Mouse (Mus musculus): ENCODE results near the gene Sqstm1. TPM values are rescaled to one million over a fixed set of nuclear protein-coding genes. Genes with fewer than 3 reads are reported as not detected.

The Sqstm1 gene
- polyA plus RNA-seq, 1 experiment from 2014 or later: 192 TPM

DNA sequence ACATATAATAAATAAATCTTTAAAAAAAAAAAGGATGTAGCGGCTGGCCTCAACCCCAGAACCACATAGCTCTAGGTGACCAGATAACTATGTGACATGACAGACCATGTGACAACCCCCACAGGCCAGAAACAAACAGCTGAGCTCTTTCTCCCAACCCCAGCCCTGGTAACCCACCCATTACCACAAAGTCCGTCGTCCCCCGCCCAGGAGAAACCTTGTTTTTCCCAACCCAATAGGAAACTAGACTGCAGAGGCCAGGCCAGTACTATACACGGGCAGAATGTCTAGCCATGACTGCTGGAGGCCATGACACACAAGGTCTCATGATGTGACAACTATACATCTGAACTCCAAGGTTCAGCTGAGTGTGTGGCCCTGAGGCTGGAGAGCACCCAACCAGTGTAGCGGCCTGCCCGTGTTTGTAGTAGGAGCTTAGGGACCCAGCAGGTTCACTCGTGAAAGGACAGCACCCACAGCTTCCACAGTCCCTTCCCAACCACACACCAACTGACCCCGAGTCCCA lies 7.3 kb downstream of the Sqstm1 start:
- H3K36me3 ChIP-seq: peaks cover 94% of the 10 kb centered on the region
- no peak for ATAC-seq (ENCODE audit: insufficient number of reproducible peaks, insufficient read depth, low FRiP score, low TSS enrichment)

GRCm38 (mm10) chr11:50201590-50201989 lies 9.0 kb downstream of the Sqstm1 start:
- Histone ChIP-seq H3K4me1 (no peaks in the 10 kb centered on the region), H3K36me3 (peaks cover 90% of the 10 kb centered on the region), H3K9ac (no peak overlapping the region), H3K4me3 (no peak overlapping the region), H3K4me2 (replicated peaks) (no peak overlapping the region), H3K9me3 (no peaks in the 10 kb centered on the region), H3K27me3 (no peaks in the 10 kb centered on the region), H3K27ac (no peak overlapping the region)
- 90% methylated on average over 3 of the region's 3 CpGs for WGBS
- no peak for ATAC-seq (ENCODE audit: insufficient number of reproducible peaks, insufficient read depth, low FRiP score, low TSS enrichment)

More for the DNA sequence above, 7.3 kb downstream of the Sqstm1 start:
- Histone ChIP-seq H3K9ac (no peak overlapping the region), H3K9me3 (no peaks in the 10 kb centered on the region), H3K4me3 (no peak overlapping the region), H3K27ac (no peak overlapping the region), H3K27me3 (no peaks in the 10 kb centered on the region), H3K4me1 (0 out of 2 replicates have a peak, but pooled peaks cover 3% of the 10 kb centered on the region), H3K4me2 (replicated peaks) (no peak overlapping the region)
- WGBS: 89% methylated on average over 9 of the region's 9 CpGs

- 93% methylated on average over 8 of the region's 8 CpGs for WGBS
- Histone ChIP-seq H3K4me2 (replicated peaks) (no peak overlapping the region), H3K27me3 (no peaks in the 10 kb centered on the region), H3K4me1 (no peaks in the 10 kb centered on the region), H3K36me3 (peaks cover 86% of the 10 kb centered on the region), H3K27ac (no peak overlapping the region), H3K4me3 (no peak overlapping the region), H3K9ac (no peak overlapping the region), H3K9me3 (no peaks in the 10 kb centered on the region)
- no peak for ATAC-seq (ENCODE audit: insufficient number of reproducible peaks, insufficient read depth, low FRiP score, low TSS enrichment)
Observed at GRCm38 (mm10) chr11:50200613-50201012, 10.0 kb downstream of the Sqstm1 start.

DNA sequence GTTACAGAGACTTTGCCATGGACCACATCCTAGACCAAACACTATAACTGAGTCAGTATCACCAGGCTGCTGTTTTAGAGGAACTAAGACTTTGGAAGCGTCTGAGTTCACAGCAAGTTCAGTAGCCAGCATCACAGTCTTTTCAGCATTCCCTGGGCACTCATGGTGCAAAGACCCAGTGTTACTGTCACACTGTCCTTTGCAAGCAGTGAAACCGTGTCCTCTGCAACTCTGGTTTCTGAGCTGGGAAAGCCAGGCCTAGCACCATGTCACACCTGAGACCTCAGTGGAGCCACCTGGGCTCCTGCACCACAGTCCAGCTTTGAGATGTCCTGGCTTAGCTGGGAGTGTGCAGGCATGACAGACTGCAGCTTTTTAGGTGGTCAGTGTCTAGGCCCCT lies 11.7 kb downstream of the Sqstm1 start:
- Histone ChIP-seq H3K4me2 (replicated peaks) (no peak overlapping the region), H3K27me3 (no peaks in the 10 kb centered on the region), H3K4me1 (no peaks in the 10 kb centered on the region), H3K9me3 (no peaks in the 10 kb centered on the region), H3K9ac (no peak overlapping the region), H3K36me3 (peaks cover 69% of the 10 kb centered on the region), H3K27ac (no peak overlapping the region), H3K4me3 (no peak overlapping the region)
- ATAC-seq (ENCODE audit: insufficient number of reproducible peaks, insufficient read depth, low FRiP score, low TSS enrichment): no peak
- 89% methylated on average over 2 of the region's 2 CpGs for WGBS

GRCm38 (mm10) chr11:50198219-50198846 lies 12.3 kb downstream of the Sqstm1 start:
- Histone ChIP-seq H3K4me2 (replicated peaks) (no peak overlapping the region), H3K27ac (no peak overlapping the region), H3K4me1 (no peaks in the 10 kb centered on the region), H3K36me3 (peaks cover 65% of the 10 kb centered on the region), H3K9me3 (no peaks in the 10 kb centered on the region), H3K4me3 (no peak overlapping the region), H3K9ac (no peak overlapping the region), H3K27me3 (no peaks in the 10 kb centered on the region)
- 87% methylated on average over 4 of the region's 5 CpGs for WGBS
- no peak for ATAC-seq (ENCODE audit: insufficient number of reproducible peaks, insufficient read depth, low FRiP score, low TSS enrichment)

DNA sequence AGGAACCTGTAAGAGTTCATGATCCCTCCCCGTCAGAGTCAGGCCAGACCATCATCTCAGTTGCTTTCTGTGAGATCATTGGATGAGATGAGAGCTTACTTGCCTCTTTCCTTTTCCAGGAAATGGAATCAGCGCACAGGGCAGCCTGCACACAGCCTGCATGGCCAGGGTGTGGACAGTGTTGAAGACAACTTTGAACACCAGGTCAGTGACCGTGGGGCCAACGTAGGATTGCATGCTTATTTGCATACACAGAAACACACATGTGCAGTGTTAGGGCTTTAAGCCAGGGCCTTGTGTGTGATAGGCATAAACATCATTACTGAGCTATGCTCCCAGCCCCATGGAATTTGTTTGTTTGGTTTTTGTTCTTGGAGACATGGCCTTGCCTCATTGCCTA lies 13.1 kb downstream of the Sqstm1 start:
- no peaks in the 10 kb centered on the region for H3K9me3 ChIP-seq
- WGBS: 92% methylated on average over 4 of the region's 4 CpGs
- no peaks in the 10 kb centered on the region for H3K27me3 ChIP-seq
- no peak overlapping the region for H3K4me2 ChIP-seq (replicated peaks)
- H3K36me3 ChIP-seq: peaks cover 57% of the 10 kb centered on the region
- ATAC-seq (ENCODE audit: insufficient number of reproducible peaks, insufficient read depth, low FRiP score, low TSS enrichment): no peak
- H3K27ac ChIP-seq: no peak overlapping the region
- no peaks in the 10 kb centered on the region for H3K4me1 ChIP-seq
- no peak overlapping the region for H3K9ac ChIP-seq
- no peak overlapping the region for H3K4me3 ChIP-seq

GRCm38 (mm10) chr11:50194793-50195192 lies 15.8 kb downstream of the Sqstm1 start:
- peaks cover 37% of the 10 kb centered on the region for H3K36me3 ChIP-seq
- H3K27ac ChIP-seq: no peak overlapping the region
- H3K9me3 ChIP-seq: no peaks in the 10 kb centered on the region
- H3K9ac ChIP-seq: no peak overlapping the region
- WGBS: 86% methylated on average over 4 of the region's 4 CpGs
- no peaks in the 10 kb centered on the region for H3K4me1 ChIP-seq
- H3K27me3 ChIP-seq: no peaks in the 10 kb centered on the region
- H3K4me2 ChIP-seq (replicated peaks): no peak overlapping the region
- no peak for ATAC-seq (ENCODE audit: insufficient number of reproducible peaks, insufficient read depth, low FRiP score, low TSS enrichment)
- no peak overlapping the region for H3K4me3 ChIP-seq

GRCm38 (mm10) chr11:50194070-50194469 lies 16.6 kb downstream of the Sqstm1 start:
- Histone ChIP-seq H3K4me3 (no peak overlapping the region), H3K27me3 (no peaks in the 10 kb centered on the region), H3K4me1 (no peaks in the 10 kb centered on the region), H3K9me3 (no peaks in the 10 kb centered on the region), H3K27ac (no peak overlapping the region), H3K36me3 (peaks cover 29% of the 10 kb centered on the region), H3K4me2 (replicated peaks) (no peak overlapping the region), H3K9ac (no peak overlapping the region)
- WGBS: 78% methylated on average over 7 of the region's 7 CpGs
- no peak for ATAC-seq (ENCODE audit: insufficient number of reproducible peaks, insufficient read depth, low FRiP score, low TSS enrichment)

DNA sequence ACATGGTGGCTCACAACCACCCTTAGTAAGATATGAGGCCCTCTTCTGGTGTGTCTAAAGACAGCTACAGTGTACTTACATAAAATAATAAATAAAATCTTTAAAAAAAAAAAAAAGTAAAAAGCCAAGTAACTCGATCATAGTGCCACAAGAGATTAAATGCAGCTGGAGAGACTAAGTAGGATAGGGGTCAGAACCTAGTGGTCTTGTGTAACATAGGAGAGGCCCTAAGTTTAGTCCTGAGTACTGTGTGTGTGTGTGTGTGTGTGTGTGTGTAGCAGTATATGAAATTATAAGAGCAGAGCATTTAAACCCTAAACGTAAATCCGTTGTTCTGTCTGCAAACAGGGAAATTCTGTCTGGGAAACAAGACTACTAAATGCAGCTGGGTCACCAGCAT lies 18.3 kb downstream of the Sqstm1 start:
- Histone ChIP-seq H3K4me1 (no peaks in the 10 kb centered on the region), H3K9ac (no peak overlapping the region), H3K4me3 (no peak overlapping the region), H3K27ac (no peak overlapping the region), H3K36me3 (peaks cover 19% of the 10 kb centered on the region), H3K9me3 (no peaks in the 10 kb centered on the region), H3K4me2 (replicated peaks) (no peak overlapping the region), H3K27me3 (no peaks in the 10 kb centered on the region)
- no peak for ATAC-seq (ENCODE audit: insufficient number of reproducible peaks, insufficient read depth, low FRiP score, low TSS enrichment)
- 82% methylated on average over 3 of the region's 3 CpGs for WGBS

DNA sequence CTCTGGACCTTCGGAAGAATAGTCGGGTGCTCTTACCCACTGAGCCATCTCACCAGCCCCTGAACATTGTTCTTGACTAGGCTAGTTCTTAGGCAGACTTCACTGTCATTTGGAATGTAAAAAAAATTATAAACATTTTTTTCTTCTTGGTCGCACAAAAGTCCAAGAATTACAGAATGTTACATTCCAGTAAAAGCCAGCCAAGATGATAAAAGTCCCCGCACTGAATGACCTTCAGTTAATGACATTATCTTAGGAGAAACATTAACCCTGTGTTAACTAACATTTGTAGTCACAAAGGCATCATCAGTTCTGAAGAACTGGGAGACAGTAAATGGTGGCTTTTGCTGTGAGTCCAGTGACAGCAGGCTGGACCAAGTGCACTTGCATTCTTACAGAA lies 20.3 kb downstream of the Sqstm1 start:
- ATAC-seq (ENCODE audit: insufficient number of reproducible peaks, insufficient read depth, low FRiP score, low TSS enrichment): no peak

GRCm38 (mm10) chr11:50188682-50189081 lies 21.9 kb downstream of the Sqstm1 start:
- peaks cover 11% of the 10 kb centered on the region; the same call in 1 of the 2 replicates for H3K36me3 ChIP-seq
- no peak overlapping the region for H3K27ac ChIP-seq
- H3K9ac ChIP-seq: no peak overlapping the region
- no peak overlapping the region for H3K4me2 ChIP-seq (replicated peaks)
- H3K9me3 ChIP-seq: no peaks in the 10 kb centered on the region
- H3K4me1 ChIP-seq: no peaks in the 10 kb centered on the region
- no peak for ATAC-seq (ENCODE audit: insufficient number of reproducible peaks, insufficient read depth, low FRiP score, low TSS enrichment)
- WGBS: 78% methylated on average over 7 of the region's 7 CpGs
- H3K27me3 ChIP-seq: no peaks in the 10 kb centered on the region
- no peak overlapping the region for H3K4me3 ChIP-seq

More for the DNA sequence above, 20.3 kb downstream of the Sqstm1 start:
- Histone ChIP-seq H3K9ac (no peak overlapping the region), H3K36me3 (peaks cover 11% of the 10 kb centered on the region; the same call in 1 of the 2 replicates), H3K4me1 (no peaks in the 10 kb centered on the region), H3K9me3 (no peaks in the 10 kb centered on the region), H3K4me3 (no peak overlapping the region), H3K27ac (no peak overlapping the region), H3K27me3 (no peaks in the 10 kb centered on the region), H3K4me2 (replicated peaks) (no peak overlapping the region)
- WGBS: 85% methylated on average over 4 of the region's 4 CpGs

GRCm38 (mm10) chr11:50184788-50185187 lies 25.8 kb downstream of the Sqstm1 start:
- no peaks in the 10 kb centered on the region for H3K9me3 ChIP-seq
- H3K9ac ChIP-seq: no peak overlapping the region
- WGBS: 86% methylated on average over 3 of the region's 3 CpGs
- H3K36me3 ChIP-seq: peaks cover 4% of the 10 kb centered on the region; the same call in 1 of the 2 replicates
- no peaks in the 10 kb centered on the region for H3K4me1 ChIP-seq
- H3K27me3 ChIP-seq: no peaks in the 10 kb centered on the region
- no peak overlapping the region for H3K4me3 ChIP-seq
- H3K27ac ChIP-seq: no peak overlapping the region
- no peak for ATAC-seq (ENCODE audit: insufficient number of reproducible peaks, insufficient read depth, low FRiP score, low TSS enrichment)
- no peak overlapping the region for H3K4me2 ChIP-seq (replicated peaks)
